Mouse (Mus musculus) adrenal gland (tissue): ENCODE results near the gene Tspan4.

Experiments
- intact Hi-C: fragments of 180-260 bp; cut with DNase I; formaldehyde crosslinking; loops from one replicate; pipeline ENCODE4 v1.15.1; 2025

The Tspan4 gene

GRCm38 (mm10) chr7:141460001-141460390 lies 15.0 kb upstream of the Tspan4 start:
- intact Hi-C loops: no loop called here

- intact Hi-C loops: no loop called here
Measured at GRCm38 (mm10) chr7:141460391-141461113, 14.5 kb upstream of the Tspan4 start, which contains the start of gene Cracr2b. Cracr2b (plus strand) TSS chr7:141461094.

GRCm38 (mm10) chr7:141461521-141462332 lies 13.3 kb upstream of the Tspan4 start:
- intact Hi-C loops: no loop called here

DNA sequence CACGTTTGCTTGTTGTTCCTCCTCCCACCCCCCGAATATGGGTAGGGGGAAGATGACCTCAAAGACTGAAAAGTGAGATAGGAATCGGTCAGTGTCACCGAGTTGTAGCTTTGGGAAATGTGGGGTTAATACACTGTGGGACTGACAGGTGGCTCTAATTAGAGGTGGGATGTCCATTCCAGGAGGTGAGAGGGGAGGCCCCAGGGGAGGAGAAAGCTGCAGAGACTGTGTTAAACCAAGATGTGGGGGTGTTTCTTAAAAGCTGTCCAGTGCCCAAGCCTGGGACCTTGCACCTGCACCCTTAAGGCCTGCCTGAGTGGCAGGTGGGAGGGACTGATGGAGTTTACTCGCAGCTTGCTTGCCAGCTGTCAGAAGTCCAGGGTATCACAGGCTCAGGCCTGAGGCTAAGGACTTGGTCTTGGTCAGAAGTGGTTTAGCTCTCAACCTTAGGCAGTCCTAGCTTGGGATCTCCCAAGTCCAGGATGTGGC lies 12.7 kb upstream of the Tspan4 start:
- intact Hi-C loops: no loop called here

DNA sequence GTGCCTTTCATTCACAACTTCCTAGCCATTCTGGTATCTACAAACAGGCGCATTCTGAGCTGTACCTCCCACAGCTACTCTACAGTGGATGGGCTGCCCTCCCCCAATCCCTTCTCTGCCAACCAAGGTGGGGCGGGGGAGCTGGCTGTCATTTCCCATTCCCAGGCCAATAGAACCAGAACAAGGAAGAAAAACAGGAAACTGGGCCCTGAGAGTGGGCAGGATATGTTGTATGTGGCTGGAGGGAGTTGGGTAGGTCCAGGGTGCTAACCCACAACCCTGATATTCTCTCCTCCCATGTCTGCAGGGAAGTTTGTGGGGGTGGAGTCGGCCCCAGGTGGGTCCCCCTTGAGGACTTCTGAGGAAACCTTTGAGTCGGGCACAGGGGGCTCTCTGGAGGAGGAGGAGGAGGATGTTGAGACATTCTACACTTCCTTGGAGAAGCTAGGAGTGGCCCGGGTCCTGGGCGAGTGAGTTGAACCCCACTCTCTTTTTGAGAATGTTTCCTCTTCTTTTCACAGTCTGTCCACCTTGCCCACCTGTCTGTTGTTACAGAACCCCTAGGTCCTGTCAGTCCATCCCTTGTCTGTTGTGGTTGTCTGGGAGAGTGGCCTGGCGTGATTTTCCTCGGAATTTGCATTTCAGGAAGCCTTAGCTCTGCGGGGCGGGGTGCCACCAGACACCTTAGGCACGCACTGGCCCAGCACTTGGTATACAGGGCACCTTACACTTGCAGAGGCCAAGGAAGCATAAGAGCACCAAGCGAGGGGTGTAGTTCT lies 11.0 kb upstream of the Tspan4 start:
- intact Hi-C loops: no loop called here

DNA sequence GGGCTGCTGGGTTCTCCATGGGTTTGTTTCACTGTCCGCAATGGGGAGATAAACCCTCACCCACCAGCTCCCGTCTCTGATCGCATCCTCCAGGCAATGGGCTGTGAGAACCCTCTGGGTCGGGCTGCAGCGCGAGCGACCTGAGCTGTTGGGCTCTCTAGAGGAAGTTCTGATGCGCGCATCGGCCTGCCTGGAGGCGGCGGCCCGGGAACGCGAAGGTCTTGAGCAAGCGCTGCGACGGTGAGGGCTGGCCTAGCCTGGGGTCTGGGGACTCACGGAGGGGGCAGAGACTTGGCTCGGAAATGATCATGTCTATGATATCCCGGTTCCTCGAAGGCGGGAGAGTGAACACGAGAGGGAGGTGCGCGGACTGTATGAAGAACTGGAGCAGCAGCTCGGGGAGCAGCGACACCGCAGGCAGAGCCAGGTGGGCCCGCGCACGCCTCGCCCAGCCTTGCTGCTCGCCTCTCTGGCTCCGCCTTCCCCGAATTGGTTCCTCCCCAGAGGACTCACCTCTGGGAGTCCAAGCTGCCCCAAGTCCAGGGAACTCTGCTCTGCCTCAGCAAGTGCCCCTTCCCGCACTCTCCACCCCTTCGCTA lies 10.3 kb upstream of the Tspan4 start:
- intact Hi-C loops: no loop called here

- intact Hi-C loops: no loop called here
Measured at GRCm38 (mm10) chr7:141465388-141466044, 9.5 kb upstream of the Tspan4 start.

DNA sequence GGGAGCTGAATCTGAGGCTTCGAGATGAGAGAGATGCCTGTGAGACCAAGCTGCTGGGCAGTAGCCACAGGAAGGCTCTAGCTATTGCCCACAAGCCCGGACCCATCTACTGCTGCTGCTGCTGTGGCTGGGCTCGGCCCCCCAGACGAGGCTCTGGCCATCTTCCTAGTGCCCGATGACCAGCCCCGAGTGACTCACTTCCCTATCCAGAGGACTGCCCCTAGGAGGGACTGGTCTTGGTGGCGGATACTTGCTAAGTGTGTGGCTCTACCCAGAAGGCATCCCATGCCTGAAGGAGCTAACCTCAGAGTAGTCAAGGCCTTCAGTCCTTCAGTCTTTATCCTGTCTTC lies 9.0 kb upstream of the Tspan4 start:
- intact Hi-C loops: no loop called here

DNA sequence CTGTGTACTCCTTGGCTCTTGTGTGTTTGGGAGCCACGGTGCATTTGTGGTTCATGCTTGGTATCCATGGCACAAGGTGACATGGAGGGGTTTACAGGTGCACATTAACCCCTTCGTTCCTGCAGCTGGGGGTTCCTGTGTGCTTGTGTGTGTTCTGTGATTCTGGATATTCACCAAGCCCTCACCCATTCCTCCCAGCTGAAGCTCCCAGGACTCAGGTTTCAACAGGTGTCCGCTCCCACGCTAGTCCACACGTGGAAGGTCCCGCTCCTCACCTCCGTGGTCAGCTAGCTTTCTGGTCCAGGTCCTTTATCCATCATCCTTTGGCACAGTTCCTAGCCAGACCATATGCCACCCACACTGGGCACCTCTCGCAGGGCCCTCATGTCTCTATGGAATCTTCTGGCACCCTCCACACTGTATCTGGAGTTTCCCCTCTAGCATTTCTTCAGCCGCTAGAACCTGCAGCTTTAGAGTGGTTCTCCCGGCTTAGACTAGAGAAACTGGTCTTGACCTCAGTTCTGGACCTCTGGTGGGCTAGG lies 8.4 kb upstream of the Tspan4 start:
- intact Hi-C loops: no loop called here

- intact Hi-C loops: loop anchor here (1.0 kb wide), 1 partner anchor 9 kb away; no protein-coding TSS in a partner anchor
Measured at GRCm38 (mm10) chr7:141467230-141468030, 7.6 kb upstream of the Tspan4 start, which contains the start of gene Cd151. Cd151 (plus strand) TSS chr7:141467392.

DNA sequence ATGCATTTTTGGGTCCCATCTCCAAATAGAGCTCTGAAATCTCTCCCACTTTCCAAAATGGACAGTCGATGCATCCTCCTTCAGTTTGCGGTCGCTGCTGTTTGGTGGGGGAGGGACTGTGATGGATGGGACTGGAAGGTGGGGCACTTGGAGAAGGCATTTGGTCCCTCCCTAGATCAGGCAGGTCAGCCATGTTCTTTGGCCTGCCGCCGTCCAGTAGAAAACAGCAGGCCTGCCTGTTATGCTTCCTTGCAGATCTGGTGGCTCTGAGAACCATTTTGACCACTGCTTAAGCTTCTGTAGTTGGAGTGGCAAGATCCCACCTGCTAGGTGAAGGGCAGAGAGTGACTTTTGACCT lies 6.9 kb upstream of the Tspan4 start:
- intact Hi-C loops: loop anchor here (1.0 kb wide), 1 partner anchor 8 kb away; no protein-coding TSS in a partner anchor

DNA sequence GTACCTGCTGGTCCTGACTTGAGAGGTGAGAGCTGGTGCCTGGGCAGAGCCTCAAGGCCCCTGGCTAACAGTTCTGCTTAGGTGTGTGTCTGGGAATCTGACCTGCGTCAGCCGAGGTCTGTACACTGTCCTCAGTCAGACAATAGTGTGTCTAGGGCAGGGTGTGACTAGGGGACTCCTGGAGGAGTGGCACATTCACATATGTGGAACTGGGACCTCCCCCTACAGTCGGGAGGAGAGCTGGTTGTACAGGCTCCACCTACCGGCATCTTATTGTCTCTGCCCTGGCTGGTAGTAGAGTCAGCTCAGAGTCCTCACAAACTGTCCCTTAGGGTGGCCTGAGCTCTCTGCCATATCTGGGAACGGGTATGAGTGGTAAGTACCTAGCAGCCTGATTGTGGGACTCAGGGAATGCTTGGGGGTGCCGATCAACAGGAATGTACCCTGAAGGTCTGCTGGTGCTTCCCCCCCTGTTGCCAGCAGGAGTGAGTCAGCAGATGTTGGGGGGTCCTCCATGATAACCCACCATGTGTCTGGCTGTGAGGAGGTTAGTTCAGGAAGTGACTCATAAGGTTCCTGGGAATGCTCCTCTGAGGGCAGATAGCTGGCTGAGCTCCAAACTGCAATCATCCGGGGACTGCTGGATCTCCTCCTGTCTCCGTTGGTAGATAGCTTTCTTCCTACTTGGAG lies 6.4 kb upstream of the Tspan4 start:
- intact Hi-C loops: loop anchor here (1.0 kb wide), 1 partner anchor 8 kb away; no protein-coding TSS in a partner anchor

DNA sequence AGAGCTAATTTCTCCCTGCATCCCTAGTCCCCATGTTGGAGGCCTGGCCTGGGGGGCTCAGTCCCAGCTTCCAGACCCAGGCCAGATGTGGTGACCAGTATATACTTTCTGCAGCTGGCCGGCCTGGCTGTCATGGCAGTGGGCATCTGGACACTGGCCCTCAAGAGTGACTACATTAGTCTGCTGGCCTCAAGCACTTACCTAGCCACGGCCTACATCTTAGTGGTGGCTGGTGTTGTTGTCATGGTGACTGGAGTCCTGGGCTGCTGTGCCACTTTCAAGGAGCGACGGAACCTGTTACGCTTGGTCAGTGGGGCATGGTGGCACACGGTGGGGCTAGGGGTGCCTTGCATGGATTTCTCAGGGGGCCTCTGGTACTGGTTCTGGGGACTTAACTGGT lies 5.7 kb upstream of the Tspan4 start:
- intact Hi-C loops: no loop called here

DNA sequence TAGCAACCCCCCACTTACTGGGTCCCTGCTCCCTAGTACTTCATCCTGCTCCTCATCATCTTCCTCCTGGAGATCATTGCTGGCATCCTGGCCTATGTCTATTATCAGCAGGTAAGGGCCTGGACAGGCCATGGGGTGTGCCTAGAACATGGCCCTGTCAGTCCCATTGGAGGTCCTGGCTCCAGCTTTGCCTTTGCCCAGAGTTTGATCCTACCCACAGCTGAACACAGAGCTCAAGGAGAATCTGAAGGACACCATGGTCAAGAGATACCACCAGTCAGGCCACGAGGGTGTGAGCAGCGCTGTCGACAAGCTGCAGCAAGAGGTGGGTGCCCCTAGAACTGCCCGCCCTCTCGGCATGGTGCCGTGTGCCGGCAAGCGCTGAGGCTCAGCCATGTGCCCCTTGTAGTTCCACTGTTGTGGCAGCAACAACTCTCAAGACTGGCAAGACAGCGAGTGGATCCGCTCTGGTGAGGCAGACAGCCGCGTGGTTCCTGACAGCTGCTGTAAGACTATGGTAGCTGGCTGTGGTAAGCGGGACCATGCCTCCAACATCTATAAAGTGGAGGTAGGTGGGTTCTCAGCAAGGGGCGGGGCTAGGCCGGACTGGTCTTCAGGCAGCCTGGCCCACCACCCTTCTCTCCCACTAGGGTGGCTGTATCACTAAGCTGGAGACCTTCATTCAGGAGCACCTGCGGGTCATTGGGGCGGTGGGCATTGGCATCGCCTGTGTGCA lies 5.0 kb upstream of the Tspan4 start:
- intact Hi-C loops: no loop called here

GRCm38 (mm10) chr7:141470637-141470944 lies 4.4 kb upstream of the Tspan4 start:
- intact Hi-C loops: no loop called here

DNA sequence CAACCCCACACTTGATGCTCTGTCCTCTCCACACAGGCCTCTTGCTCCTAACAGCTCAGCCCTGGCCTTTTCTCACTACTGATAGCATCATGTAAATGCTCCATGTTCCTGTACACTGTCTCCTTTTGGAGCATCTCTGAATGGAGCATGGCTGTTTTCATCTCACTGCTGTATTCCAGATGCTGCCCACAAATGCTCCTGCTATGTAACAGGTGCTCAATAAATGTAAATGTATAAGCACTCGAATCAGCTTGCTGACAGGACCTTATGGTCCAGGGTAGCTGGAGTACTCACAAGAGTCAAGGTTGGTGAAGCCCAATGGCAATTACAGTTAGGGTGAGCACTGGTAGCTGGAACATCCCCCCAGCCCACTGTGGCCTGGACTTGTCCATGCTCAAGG lies 3.8 kb upstream of the Tspan4 start:
- intact Hi-C loops: no loop called here

- intact Hi-C loops: no loop called here
Measured at GRCm38 (mm10) chr7:141472226-141472625, 2.8 kb upstream of the Tspan4 start.

GRCm38 (mm10) chr7:141472763-141473162 lies 2.3 kb upstream of the Tspan4 start:
- intact Hi-C loops: no loop called here
